Mouse (Mus musculus) v-Abl transformed pro-B cells (cell line): ENCODE data around the gene Irgm2.

Experiments
- in situ Hi-C, 2 experiments: fragments of 400-800 bp; cut with MboI; formaldehyde crosslinking; loops; one replicate each; pipeline ENCODE4 v1.15.1; 2025; ENCODE audit not compliant: unreplicated experiment in 2 of 2

Gene Irgm2

GRCm38 (mm10) chr11:58249203-58249981 lies 50.0 kb downstream of the Irgm2 start:
- in situ Hi-C loops: no loop called here

- in situ Hi-C loops: no loop called here
Observed at GRCm38 (mm10) chr11:58250550-58250949, 51.1 kb downstream of the Irgm2 start.

- in situ Hi-C loops: no loop called here
Observed at GRCm38 (mm10) chr11:58254411-58254810, 55.0 kb downstream of the Irgm2 start.

DNA sequence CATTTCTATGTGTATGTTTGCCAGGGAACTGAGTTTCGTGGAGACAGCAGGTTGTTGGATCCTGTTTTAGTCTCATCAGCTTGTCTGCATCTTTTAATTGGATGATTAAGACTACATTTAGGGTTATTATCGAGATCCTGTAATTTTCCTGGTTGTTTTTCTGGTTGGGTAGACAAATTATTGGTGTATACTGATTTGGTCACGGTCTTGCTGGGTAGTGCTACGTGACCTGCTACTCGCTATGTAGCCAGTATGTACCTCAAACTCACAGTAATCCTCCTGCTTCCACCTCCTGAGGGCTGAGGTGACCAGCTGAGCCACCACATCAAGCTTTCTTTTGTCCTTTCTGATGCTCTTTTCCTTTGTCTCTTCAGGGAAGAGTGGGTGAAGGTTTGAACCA lies 58.4 kb downstream of the Irgm2 start:
- in situ Hi-C loops: no loop called here

GRCm38 (mm10) chr11:58260156-58260555 lies 60.7 kb downstream of the Irgm2 start:
- in situ Hi-C loops: no loop called here

- in situ Hi-C loops: no loop called here
Observed at GRCm38 (mm10) chr11:58261826-58262225, 62.4 kb downstream of the Irgm2 start.

- in situ Hi-C loops: no loop called here
Observed at GRCm38 (mm10) chr11:58262336-58262735, 62.9 kb downstream of the Irgm2 start.

DNA sequence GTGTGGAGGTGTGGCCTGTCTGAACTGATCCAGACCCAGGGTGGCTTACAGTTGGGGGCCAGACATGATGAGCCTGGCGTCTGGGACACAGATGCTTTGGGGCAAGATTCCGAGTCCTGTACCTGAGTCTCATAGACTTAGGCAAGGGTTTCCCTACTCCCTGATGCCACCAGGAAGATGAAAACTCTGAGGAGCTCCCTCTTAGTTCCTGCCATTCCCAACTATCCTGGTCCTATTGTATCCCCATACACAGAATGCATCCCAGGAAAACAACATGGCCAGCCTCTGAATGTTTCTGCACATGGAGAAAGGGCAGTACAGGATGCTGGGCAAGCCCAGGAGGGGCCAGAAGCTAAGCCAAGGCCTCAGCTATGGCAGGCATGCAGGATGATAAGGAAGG lies 64.1 kb downstream of the Irgm2 start:
- in situ Hi-C loops: no loop called here

DNA sequence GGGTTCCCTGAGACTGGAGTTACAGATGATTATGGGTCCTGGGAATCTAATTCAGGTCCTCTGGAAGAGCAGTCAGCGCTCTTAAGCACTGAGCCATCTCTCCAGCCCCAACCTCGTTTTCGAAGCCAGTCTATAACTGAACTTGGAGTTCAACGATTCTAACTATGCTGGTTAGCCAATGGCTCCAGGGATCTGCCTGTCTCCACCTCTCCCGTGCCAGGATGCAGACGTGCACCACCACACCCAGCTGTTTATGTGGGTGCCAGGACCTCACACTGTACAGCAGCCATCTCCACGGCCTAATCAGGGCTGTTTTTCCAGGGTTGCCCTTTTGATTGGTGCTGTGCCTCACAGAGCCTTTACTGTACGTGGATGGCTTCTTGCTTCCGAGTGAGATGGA lies 65.1 kb downstream of the Irgm2 start:
- in situ Hi-C loops: no loop called here

- in situ Hi-C loops: no loop called here
Observed at GRCm38 (mm10) chr11:58268285-58268684, 68.9 kb downstream of the Irgm2 start.
